Mouse (Mus musculus) heart, postnatal 0 days (tissue): ENCODE results near the gene Hamp.

Source experiments
- CTCF ChIP-seq: IDR thresholded peaks from 2 replicates; pipeline ENCODE4 v1.5.1; 2016; ENCODE audit warnings: antibody characterized with exemption, control low read depth, low read depth
- EP300 ChIP-seq: IDR thresholded peaks from 2 replicates; pipeline ENCODE4 v1.6.1; 2016; ENCODE audit warnings: antibody characterized with exemption, low read depth

GRCm38 (mm10) chr7:30920217-30920616, 23.6 kb downstream of the Hamp start:
- TF ChIP-seq CTCF (no peak), EP300 (no peak)
